Mouse (Mus musculus) stomach, embryonic 16.5 days (tissue): ENCODE data around the gene Atg7. TPM values are rescaled to one million over a fixed set of nuclear protein-coding genes. Genes with fewer than 3 reads are reported as not detected.
"Not testable (repeated sequence)": the region's sequence is repeated elsewhere in the genome, so short reads cannot be mapped to it uniquely, and the experiment has no call there.

Experiments used
- ATAC-seq: fragments of 200-750 bp; cut with Nextera tagmentation; 2 replicates; pipeline ENCODE4 v1.8.0; 2017; ENCODE audit warnings: moderate number of reproducible peaks, moderate TSS enrichment; ENCODE audit not compliant: insufficient read depth, low FRiP score
- H3K27ac ChIP-seq: fragments of 300-500 bp; sonication (generic); 2 replicates; pipeline ENCODE4 v1.5.1; 2014; ENCODE audit warnings: low read length
- H3K27me3 ChIP-seq: fragments of 300-500 bp; sonication (generic); 2 replicates; pipeline ENCODE4 v1.6.1; 2014; ENCODE audit warnings: low read length, control low read depth, mixed read lengths; ENCODE audit not compliant: control insufficient read depth, insufficient read depth
- H3K36me3 ChIP-seq: fragments of 300-500 bp; sonication (generic); 2 replicates; pipeline ENCODE4 v1.6.1; 2014; ENCODE audit warnings: low read length; ENCODE audit not compliant: control insufficient read depth, insufficient read depth
- H3K4me1 ChIP-seq: fragments of 300-500 bp; sonication (generic); 2 replicates; pipeline ENCODE4 v1.6.1; 2014; ENCODE audit warnings: low read length, control low read depth, mixed read lengths; ENCODE audit not compliant: control insufficient read depth, insufficient read depth
- H3K4me2 ChIP-seq: fragments of 300-500 bp; sonication (generic); 2 replicates; pipeline ENCODE4 v1.6.1; 2014; ENCODE audit warnings: low read depth, low read length, mixed read lengths
- H3K4me3 ChIP-seq: fragments of 300-500 bp; sonication (generic); replicated peaks from 2 replicates; pipeline ENCODE4 v1.5.1; 2014; ENCODE audit warnings: mild to moderate bottlenecking, low read length
- H3K9ac ChIP-seq: fragments of 300-500 bp; sonication (generic); 2 replicates; pipeline ENCODE4 v1.6.1; 2014; ENCODE audit warnings: low read length
- H3K9me3 ChIP-seq: fragments of 300-500 bp; sonication (generic); replicated peaks from 2 replicates; pipeline ENCODE4 v1.6.1; 2016; ENCODE audit warnings: low read length, control low read depth; ENCODE audit not compliant: control insufficient read depth
- WGBS: fragments of 180-500 bp; shearing (Covaris S2); extraction: QIAGEN DNeasy Blood & Tissue Kit; methylation state at CpG from one replicate; pipeline ENCODE4 v1.1.7; 2014; 5-methylcytosine and 5-hydroxymethylcytosine counted together
- polyA plus RNA-seq: library from polyadenylated mRNA; unstranded; fragments of >200 nt; fragmentation: Nextera tagmentation; extraction: Ambion mirVana; gene quantifications from 2 replicates; pipeline ENCODE4 v1.2.1, GENCODE M21; 2015

Atg7 gene
- polyA plus RNA-seq, 1 experiment from 2014 or later, result 21.9 TPM

DNA sequence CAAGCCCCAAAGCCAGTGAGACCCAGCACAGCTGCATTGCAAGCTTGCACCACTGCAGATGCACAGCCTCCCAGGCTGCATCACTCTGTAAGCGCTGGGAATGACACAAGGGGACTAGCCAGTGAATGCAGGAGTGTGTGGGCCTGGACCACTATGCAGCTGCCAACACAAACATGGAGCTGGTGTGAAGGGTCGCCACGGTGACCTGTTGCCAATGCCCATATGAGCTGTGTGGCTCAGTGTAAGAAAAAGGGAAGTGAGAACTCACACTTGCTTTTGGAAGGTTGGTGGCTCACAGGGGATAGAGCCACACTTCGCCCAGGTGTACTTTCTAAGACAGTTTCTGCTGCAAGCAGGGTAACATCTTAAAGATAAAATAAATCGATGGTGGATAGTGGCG is 243.1 kb downstream of the Atg7 start:
- ATAC-seq, result no peak
- Histone ChIP-seq H3K27ac (no peak overlapping the region), H3K4me1 (peaks cover 65% of the 10 kb centered on the region), H3K9me3 (no peaks in the 10 kb centered on the region), H3K4me2 (no peak overlapping the region), H3K4me3 (no peak overlapping the region), H3K36me3 (peaks cover 5% of the 10 kb centered on the region; the same call in 1 of the 2 replicates), H3K27me3 (no peaks in the 10 kb centered on the region), H3K9ac (no peak overlapping the region)
- 92% methylated on average over 6 of the region's 6 CpGs for WGBS

GRCm38 (mm10) chr6:114886504-114887361 is 243.8 kb downstream of the Atg7 start:
- H3K4me3 ChIP-seq, result no peak overlapping the region
- H3K9me3 ChIP-seq, result no peaks in the 10 kb centered on the region
- H3K9ac ChIP-seq, result no peak overlapping the region; the same call in 1 of the 2 replicates
- H3K27me3 ChIP-seq, result no peaks in the 10 kb centered on the region
- no peak overlapping the region for H3K27ac ChIP-seq
- no peak for ATAC-seq
- peaks cover 5% of the 10 kb centered on the region; the same call in 1 of the 2 replicates for H3K36me3 ChIP-seq
- H3K4me2 ChIP-seq, result no peak overlapping the region
- peaks cover 72% of the 10 kb centered on the region for H3K4me1 ChIP-seq
- 54% methylated on average over 11 of the region's 11 CpGs for WGBS

- H3K36me3 ChIP-seq, result peaks cover 4% of the 10 kb centered on the region; the same call in 1 of the 2 replicates
- H3K9ac ChIP-seq, result peak overlapping the region; percentile 41; the same call in 1 of the 2 replicates
- peaks cover 75% of the 10 kb centered on the region for H3K4me1 ChIP-seq
- H3K27me3 ChIP-seq, result no peaks in the 10 kb centered on the region
- no peaks in the 10 kb centered on the region for H3K9me3 ChIP-seq
- H3K4me3 ChIP-seq, result no peak overlapping the region
- peak overlapping the region; percentile 67 for H3K27ac ChIP-seq
- ATAC-seq, result peak; percentile 85
- H3K4me2 ChIP-seq, result no peak overlapping the region
- WGBS, result 19% methylated on average over 13 of the region's 13 CpGs
These were observed 246.0 kb downstream of the Atg7 start for GRCm38 (mm10) chr6:114888922-114889321.

- WGBS, result 78% methylated on average over 3 of the region's 3 CpGs
- not testable (repeated sequence) for H3K27ac ChIP-seq, H3K27me3 ChIP-seq, H3K36me3 ChIP-seq, H3K9ac ChIP-seq, H3K4me3 ChIP-seq, ATAC-seq, H3K9me3 ChIP-seq, H3K4me2 ChIP-seq
- peaks cover 82% of the 10 kb centered on the region for H3K4me1 ChIP-seq
These were observed 247.1 kb downstream of the Atg7 start for GRCm38 (mm10) chr6:114889971-114890370.

GRCm38 (mm10) chr6:114890411-114891115 is 247.7 kb downstream of the Atg7 start:
- Histone ChIP-seq H3K27ac (peak overlapping the region; percentile 45), H3K4me3 (no peak overlapping the region), H3K4me1 (peaks cover 82% of the 10 kb centered on the region), H3K9ac (peak overlapping the region; percentile 17; the same call in 1 of the 2 replicates), H3K4me2 (no peak overlapping the region; the same call in 1 of the 2 replicates), H3K9me3 (no peaks in the 10 kb centered on the region), H3K36me3 (no peaks in the 10 kb centered on the region; the same call in 1 of the 2 replicates), H3K27me3 (no peaks in the 10 kb centered on the region)
- ATAC-seq, result no peak
- WGBS, result 45% methylated on average over 19 of the region's 19 CpGs

GRCm38 (mm10) chr6:114891272-114891671 is 248.4 kb downstream of the Atg7 start:
- H3K4me2 ChIP-seq, result no peak overlapping the region
- no peak for ATAC-seq
- no peaks in the 10 kb centered on the region for H3K27me3 ChIP-seq
- H3K9ac ChIP-seq, result peak overlapping the region; percentile 17; the same call in 1 of the 2 replicates
- H3K36me3 ChIP-seq, result no peaks in the 10 kb centered on the region; the same call in 1 of the 2 replicates
- H3K4me3 ChIP-seq, result no peak overlapping the region
- H3K4me1 ChIP-seq, result peaks cover 75% of the 10 kb centered on the region
- WGBS, result 94% methylated on average over 12 of the region's 12 CpGs
- H3K9me3 ChIP-seq, result no peaks in the 10 kb centered on the region
- H3K27ac ChIP-seq, result peak overlapping the region; percentile 45

DNA sequence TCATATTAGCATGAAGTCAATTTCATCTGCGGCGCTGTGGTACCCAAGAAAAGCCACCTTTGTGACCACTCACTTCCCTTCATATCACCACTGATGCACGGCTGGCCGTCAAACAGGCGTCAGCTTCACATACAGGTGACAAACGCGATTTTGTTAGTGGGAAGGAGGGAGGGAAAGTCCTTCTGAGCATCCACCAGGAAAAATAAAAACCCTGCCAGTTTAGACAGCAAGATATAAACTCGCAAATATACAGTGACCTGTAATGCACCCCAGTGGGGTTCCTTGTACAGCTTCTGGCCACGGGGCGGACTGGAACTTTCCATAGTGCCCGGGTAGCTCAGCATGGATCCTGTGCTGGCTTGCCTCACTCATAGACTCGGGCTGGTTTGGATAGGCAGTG is 248.9 kb downstream of the Atg7 start:
- Histone ChIP-seq H3K9ac (no peak overlapping the region), H3K4me1 (peaks cover 72% of the 10 kb centered on the region), H3K27me3 (no peaks in the 10 kb centered on the region), H3K36me3 (no peaks in the 10 kb centered on the region; the same call in 1 of the 2 replicates), H3K27ac (peak overlapping the region; percentile 45), H3K4me3 (no peak overlapping the region), H3K4me2 (no peak overlapping the region), H3K9me3 (no peaks in the 10 kb centered on the region)
- 71% methylated on average over 12 of the region's 12 CpGs for WGBS
- no peak for ATAC-seq

DNA sequence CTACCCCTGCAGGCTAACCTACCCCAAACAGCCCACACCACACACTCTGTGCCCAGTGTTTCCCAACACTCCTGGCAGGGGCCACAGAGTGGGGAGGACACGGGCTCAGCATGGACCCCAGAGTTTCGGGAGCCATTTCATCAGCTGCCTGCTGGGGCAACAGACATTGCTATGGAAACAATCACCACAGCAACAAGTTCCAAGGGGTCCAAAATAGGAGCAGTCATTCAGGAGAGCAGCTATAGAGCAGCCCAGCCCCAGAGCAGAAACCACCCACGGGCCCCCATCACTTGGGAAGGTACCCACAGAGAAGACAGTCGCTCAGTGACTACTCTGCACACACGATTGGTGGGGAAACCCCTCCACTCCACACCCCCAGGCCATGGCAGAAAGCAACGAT is 249.5 kb downstream of the Atg7 start:
- no peaks in the 10 kb centered on the region; the same call in 1 of the 2 replicates for H3K36me3 ChIP-seq
- H3K9ac ChIP-seq, result peak overlapping the region; percentile 7; the same call in 1 of the 2 replicates
- H3K4me1 ChIP-seq, result peaks cover 66% of the 10 kb centered on the region
- 51% methylated on average over 6 of the region's 6 CpGs for WGBS
- H3K27me3 ChIP-seq, result no peaks in the 10 kb centered on the region
- H3K9me3 ChIP-seq, result no peaks in the 10 kb centered on the region
- H3K4me3 ChIP-seq, result no peak overlapping the region
- peak overlapping the region; percentile 45; the same call in 1 of the 2 replicates for H3K27ac ChIP-seq
- no peak for ATAC-seq
- H3K4me2 ChIP-seq, result no peak overlapping the region
